Mouse (Mus musculus): ENCODE measurements at regions not wholly inside any gene's neighbourhood (a gene's known extent, or its start where the extent isn't known, plus 50 kb on each side); places are given as distances from the start of the nearest gene placed in this dataset.

- no peak overlapping the region for H3K4me3 ChIP-seq (ENCODE audit: insufficient read depth, low read depth, low read length)
- no peaks in the 10 kb centered on the region; the same call in 1 of the 2 replicates for H3K27me3 ChIP-seq (ENCODE audit: control insufficient read depth, insufficient read depth, low read length)
- TF ChIP-seq CTCF (IDR thresholded peaks at IDR 0.05; ENCODE audit: low read depth, low read length) (no peak), POLR2A (IDR thresholded peaks at IDR 0.05; ENCODE audit: extremely low read depth, insufficient read depth, low read length) (no peak)
- H3K9ac ChIP-seq (ENCODE audit: low read depth, low read length), result no peak overlapping the region
- H3K36me3 ChIP-seq (ENCODE audit: control insufficient read depth, insufficient read depth, low read length), result no peaks in the 10 kb centered on the region
- no peaks in the 10 kb centered on the region for H3K4me1 ChIP-seq (ENCODE audit: control insufficient read depth, insufficient read depth, low read length)
- no peaks in the 10 kb centered on the region for H3K79me2 ChIP-seq (ENCODE audit: control insufficient read depth, insufficient read depth, low read length)
- no peak for DNase-seq (ENCODE audit: extremely low read depth, low read depth, low spot score)
- no peak overlapping the region for H3K27ac ChIP-seq (replicated peaks; ENCODE audit: insufficient read depth, low read depth, low read length)
- 67% methylated on average over 5 of the region's 5 CpGs for WGBS
These were observed 103.0 kb downstream of the Ankrd50 start for GRCm38 (mm10) chr3:38381623-38382022.

GRCm38 (mm10) chr3:38373690-38374089 is 111.0 kb downstream of the Ankrd50 start:
- no peak overlapping the region for H3K4me3 ChIP-seq (ENCODE audit: insufficient read depth, low read depth, low read length)
- no peaks in the 10 kb centered on the region for H3K27me3 ChIP-seq (ENCODE audit: control insufficient read depth, insufficient read depth, low read length)
- no peaks in the 10 kb centered on the region for H3K79me2 ChIP-seq (ENCODE audit: control insufficient read depth, insufficient read depth, low read length)
- TF ChIP-seq POLR2A (IDR thresholded peaks at IDR 0.05; ENCODE audit: extremely low read depth, insufficient read depth, low read length) (no peak), CTCF (IDR thresholded peaks at IDR 0.05; ENCODE audit: low read depth, low read length) (no peak)
- no peaks in the 10 kb centered on the region for H3K36me3 ChIP-seq (ENCODE audit: control insufficient read depth, insufficient read depth, low read length)
- H3K27ac ChIP-seq (replicated peaks; ENCODE audit: insufficient read depth, low read depth, low read length), result no peak overlapping the region
- DNase-seq (ENCODE audit: extremely low read depth, low read depth, low spot score), result no peak
- H3K9ac ChIP-seq (ENCODE audit: low read depth, low read length), result no peak overlapping the region
- H3K4me1 ChIP-seq (ENCODE audit: control insufficient read depth, insufficient read depth, low read length), result no peaks in the 10 kb centered on the region; the same call in 1 of the 2 replicates
- 69% methylated on average over 4 of the region's 4 CpGs for WGBS

GRCm38 (mm10) chr3:38371702-38372101 is 112.9 kb downstream of the Ankrd50 start:
- Histone ChIP-seq H3K4me1 (ENCODE audit: control insufficient read depth, insufficient read depth, low read length) (no peaks in the 10 kb centered on the region; the same call in 1 of the 2 replicates), H3K79me2 (ENCODE audit: control insufficient read depth, insufficient read depth, low read length) (no peaks in the 10 kb centered on the region), H3K27ac (replicated peaks; ENCODE audit: insufficient read depth, low read depth, low read length) (no peak overlapping the region), H3K4me3 (ENCODE audit: insufficient read depth, low read depth, low read length) (no peak overlapping the region), H3K27me3 (ENCODE audit: control insufficient read depth, insufficient read depth, low read length) (no peaks in the 10 kb centered on the region), H3K9ac (ENCODE audit: low read depth, low read length) (no peak overlapping the region), H3K36me3 (ENCODE audit: control insufficient read depth, insufficient read depth, low read length) (no peaks in the 10 kb centered on the region)
- no peak for TF ChIP-seq POLR2A (IDR thresholded peaks at IDR 0.05; ENCODE audit: extremely low read depth, insufficient read depth, low read length)
- no peak for TF ChIP-seq CTCF (IDR thresholded peaks at IDR 0.05; ENCODE audit: low read depth, low read length)
- 52% methylated on average over 2 of the region's 2 CpGs for WGBS
- peak; percentile 20 for DNase-seq (ENCODE audit: extremely low read depth, low read depth, low spot score)

GRCm38 (mm10) chr3:38363888-38364287 is 120.8 kb downstream of the Ankrd50 start:
- H3K27me3 ChIP-seq (ENCODE audit: control insufficient read depth, insufficient read depth, low read length), result no peaks in the 10 kb centered on the region; the same call in 1 of the 2 replicates
- no peak for DNase-seq (ENCODE audit: extremely low read depth, low read depth, low spot score)
- TF ChIP-seq POLR2A (IDR thresholded peaks at IDR 0.05; ENCODE audit: extremely low read depth, insufficient read depth, low read length), result no peak
- no peak for TF ChIP-seq CTCF (IDR thresholded peaks at IDR 0.05; ENCODE audit: low read depth, low read length)
- H3K27ac ChIP-seq (replicated peaks; ENCODE audit: insufficient read depth, low read depth, low read length), result no peak overlapping the region
- 81% methylated on average over 4 of the region's 4 CpGs for WGBS
- no peak overlapping the region for H3K4me3 ChIP-seq (ENCODE audit: insufficient read depth, low read depth, low read length)
- no peaks in the 10 kb centered on the region for H3K36me3 ChIP-seq (ENCODE audit: control insufficient read depth, insufficient read depth, low read length)
- H3K4me1 ChIP-seq (ENCODE audit: control insufficient read depth, insufficient read depth, low read length), result no peaks in the 10 kb centered on the region; the same call in 1 of the 2 replicates
- no peaks in the 10 kb centered on the region for H3K79me2 ChIP-seq (ENCODE audit: control insufficient read depth, insufficient read depth, low read length)
- no peak overlapping the region for H3K9ac ChIP-seq (ENCODE audit: low read depth, low read length)

GRCm38 (mm10) chr3:38361411-38361810 is 123.2 kb downstream of the Ankrd50 start:
- Histone ChIP-seq H3K27me3 (ENCODE audit: control insufficient read depth, insufficient read depth, low read length) (no peaks in the 10 kb centered on the region; the same call in 1 of the 2 replicates), H3K9ac (ENCODE audit: low read depth, low read length) (no peak overlapping the region), H3K4me3 (ENCODE audit: insufficient read depth, low read depth, low read length) (no peak overlapping the region), H3K79me2 (ENCODE audit: control insufficient read depth, insufficient read depth, low read length) (no peaks in the 10 kb centered on the region), H3K27ac (replicated peaks; ENCODE audit: insufficient read depth, low read depth, low read length) (no peak overlapping the region), H3K36me3 (ENCODE audit: control insufficient read depth, insufficient read depth, low read length) (no peaks in the 10 kb centered on the region), H3K4me1 (ENCODE audit: control insufficient read depth, insufficient read depth, low read length) (no peaks in the 10 kb centered on the region; the same call in 1 of the 2 replicates)
- TF ChIP-seq CTCF (IDR thresholded peaks at IDR 0.05; ENCODE audit: low read depth, low read length) (no peak), POLR2A (IDR thresholded peaks at IDR 0.05; ENCODE audit: extremely low read depth, insufficient read depth, low read length) (no peak)
- WGBS, result 81% methylated on average over 4 of the region's 4 CpGs
- DNase-seq (ENCODE audit: extremely low read depth, low read depth, low spot score), result no peak

- Histone ChIP-seq H3K4me1 (ENCODE audit: control insufficient read depth, insufficient read depth, low read length) (no peaks in the 10 kb centered on the region; the same call in 1 of the 2 replicates), H3K27ac (replicated peaks; ENCODE audit: insufficient read depth, low read depth, low read length) (no peak overlapping the region), H3K4me3 (ENCODE audit: insufficient read depth, low read depth, low read length) (no peak overlapping the region), H3K36me3 (ENCODE audit: control insufficient read depth, insufficient read depth, low read length) (no peaks in the 10 kb centered on the region), H3K9ac (ENCODE audit: low read depth, low read length) (no peak overlapping the region), H3K27me3 (ENCODE audit: control insufficient read depth, insufficient read depth, low read length) (no peaks in the 10 kb centered on the region; the same call in 1 of the 2 replicates), H3K79me2 (ENCODE audit: control insufficient read depth, insufficient read depth, low read length) (no peaks in the 10 kb centered on the region)
- TF ChIP-seq POLR2A (IDR thresholded peaks at IDR 0.05; ENCODE audit: extremely low read depth, insufficient read depth, low read length) (no peak), CTCF (IDR thresholded peaks at IDR 0.05; ENCODE audit: low read depth, low read length) (no peak)
- WGBS, result 73% methylated on average over 5 of the region's 5 CpGs
- DNase-seq (ENCODE audit: extremely low read depth, low read depth, low spot score), result no peak
These were observed 123.7 kb downstream of the Ankrd50 start for GRCm38 (mm10) chr3:38360974-38361373.
